ENCODE assay signal across 24 mouse cellular contexts in genomic region chr12:30256207-30256606, GRCm38 (mm10).
DNase-seq lines count a peak whose midpoint lies in the region; ATAC-seq and TF ChIP-seq lines count a peak whose summit lies in the region.
"Had no signal": no experiment of that assay in that cellular context is flagged by ENCODE, and none has a peak within 500 bp of the region (broad histone marks: within the 10 kb centered on the region; RNA-seq: fewer than 3 reads in every experiment).

No protein-coding gene starts in this region.

- no peak overlapping the region for H3K4me2 ChIP-seq in kidney, embryonic 14.5 days (replicated peaks; ENCODE audit: low read depth, low read length)
- no peak overlapping the region for H3K4me2 ChIP-seq in kidney, postnatal 0 days (ENCODE audit: low read length)
- H3K4me2 ChIP-seq: embryonic facial prominence, embryonic 13.5 days; embryonic facial prominence, embryonic 15.5 days; forebrain, embryonic 12.5 days had no signal

- 66% methylated on average over 3 of the region's 3 CpGs for WGBS in kidney, embryonic 14.5 days
- 54% methylated on average over 3 of the region's 3 CpGs for WGBS in kidney, postnatal 0 days
- 69% methylated on average over 3 of the region's 3 CpGs for WGBS in kidney, adult 2 months
- WGBS in limb, embryonic 10.5 days, result 84% methylated on average over 3 of the region's 3 CpGs

- no peaks in the 10 kb centered on the region for H3K27me3 ChIP-seq in kidney, embryonic 14.5 days (ENCODE audit: control insufficient read depth, insufficient read depth, low read length)
- H3K27me3 ChIP-seq in kidney, postnatal 0 days (ENCODE audit: insufficient read depth, low read length), result no peaks in the 10 kb centered on the region
- H3K27me3 ChIP-seq in kidney, adult 2 months (replicated peaks; ENCODE audit: control insufficient read depth, insufficient read depth, low read length), result no peaks in the 10 kb centered on the region
- no peaks in the 10 kb centered on the region for H3K27me3 ChIP-seq in limb, embryonic 10.5 days (ENCODE audit: low read depth, poor library complexity, severe bottlenecking)
- H3K27me3 ChIP-seq: embryonic facial prominence, embryonic 13.5 days; embryonic facial prominence, embryonic 15.5 days; forebrain, embryonic 12.5 days had no signal

- no peaks in the 10 kb centered on the region for H3K36me3 ChIP-seq in kidney, embryonic 14.5 days (ENCODE audit: control insufficient read depth, insufficient read depth, low read length)
- H3K36me3 ChIP-seq in kidney, postnatal 0 days (ENCODE audit: insufficient read depth, low read length), result no peaks in the 10 kb centered on the region
- no peaks in the 10 kb centered on the region for H3K36me3 ChIP-seq in kidney, adult 2 months (ENCODE audit: control insufficient read depth, insufficient read depth, low read length)
- no peaks in the 10 kb centered on the region for H3K36me3 ChIP-seq in limb, embryonic 10.5 days
- H3K36me3 ChIP-seq: embryonic facial prominence, embryonic 13.5 days; embryonic facial prominence, embryonic 15.5 days; forebrain, embryonic 10.5 days; forebrain, embryonic 12.5 days had no signal

- H3K4me3 ChIP-seq in kidney, embryonic 14.5 days (ENCODE audit: low read length), result no peak overlapping the region
- H3K4me3 ChIP-seq in kidney, postnatal 0 days (replicated peaks; ENCODE audit: low read depth, low read length), result no peak overlapping the region
- no peak overlapping the region for H3K4me3 ChIP-seq in kidney, adult 2 months (ENCODE audit: insufficient read depth, low read depth, low read length)
- no peak overlapping the region for H3K4me3 ChIP-seq in limb, embryonic 10.5 days
- H3K4me3 ChIP-seq: embryonic facial prominence, embryonic 13.5 days; embryonic facial prominence, embryonic 15.5 days; erythroblast, embryonic 14.5 days; forebrain, embryonic 10.5 days; forebrain, embryonic 12.5 days had no signal

- no peaks in the 10 kb centered on the region for H3K4me1 ChIP-seq in kidney, embryonic 14.5 days (ENCODE audit: control insufficient read depth, insufficient read depth, low read length)
- H3K4me1 ChIP-seq in kidney, postnatal 0 days (replicated peaks; ENCODE audit: insufficient read depth, low read length), result no peaks in the 10 kb centered on the region
- H3K4me1 ChIP-seq in kidney, adult 2 months (ENCODE audit: control insufficient read depth, insufficient read depth, low read length), result no peaks in the 10 kb centered on the region
- H3K4me1 ChIP-seq in limb, embryonic 10.5 days, result peaks cover 21% of the 10 kb centered on the region
- H3K4me1 ChIP-seq: embryonic facial prominence, embryonic 15.5 days had no signal

- H3K27ac ChIP-seq in kidney, embryonic 14.5 days (ENCODE audit: low read depth, low read length), result no peak overlapping the region
- no peak overlapping the region for H3K27ac ChIP-seq in kidney, postnatal 0 days
- H3K27ac ChIP-seq in kidney, adult 2 months (ENCODE audit: insufficient read depth, low read depth, low read length), result no peak overlapping the region
- no peak overlapping the region for H3K27ac ChIP-seq in limb, embryonic 10.5 days
- H3K27ac ChIP-seq: embryonic facial prominence, embryonic 13.5 days; embryonic facial prominence, embryonic 15.5 days; forebrain, embryonic 10.5 days; forebrain, embryonic 12.5 days had no signal

- H3K9ac ChIP-seq in kidney, embryonic 14.5 days (ENCODE audit: low read depth, low read length), result no peak overlapping the region
- no peak overlapping the region for H3K9ac ChIP-seq in kidney, postnatal 0 days (ENCODE audit: low read depth, low read length)
- H3K9ac ChIP-seq: embryonic facial prominence, embryonic 13.5 days; embryonic facial prominence, embryonic 15.5 days; forebrain, embryonic 12.5 days had no signal

- TF ChIP-seq CTCF in kidney, postnatal 0 days (IDR thresholded peaks at IDR 0.05; ENCODE audit: low read depth), result no peak
- TF ChIP-seq CTCF in kidney, adult 2 months (conservative IDR thresholded peaks at IDR 0.05; ENCODE audit: insufficient read depth, insufficient read length, low read depth, low read length), result no peak

- ATAC-seq in kidney, embryonic 14.5 days (ENCODE audit: low FRiP score, low TSS enrichment), result 0 out of 2 replicates have a peak, but pooled peaks have one; percentile 57
- ATAC-seq in kidney, postnatal 0 days (replicated peaks; ENCODE audit: low FRiP score, low read depth), result no peak
- ATAC-seq: forebrain, embryonic 14.5 days; forebrain, embryonic 16.5 days had no signal

- H3K9me3 ChIP-seq in kidney, embryonic 14.5 days (ENCODE audit: control insufficient read depth, low read length), result no peaks in the 10 kb centered on the region
- H3K9me3 ChIP-seq in kidney, postnatal 0 days (replicated peaks; ENCODE audit: low read length), result no peaks in the 10 kb centered on the region
- H3K9me3 ChIP-seq in limb, embryonic 10.5 days (replicated peaks), result no peaks in the 10 kb centered on the region
- H3K9me3 ChIP-seq: embryonic facial prominence, embryonic 13.5 days; embryonic facial prominence, embryonic 15.5 days; forebrain, embryonic 10.5 days; forebrain, embryonic 12.5 days had no signal

- no peak for DNase-seq in kidney, adult 11 months
- DNase-seq in kidney, postnatal 0 days (ENCODE audit: low spot score), result peak; percentile 38
- no peak for DNase-seq in kidney, adult 2 months
- peak; percentile 6 for DNase-seq in limb, embryonic 10.5 days (ENCODE audit: low spot score)
- peak; percentile 11 for DNase-seq in retina, embryonic 14.5 days (ENCODE audit: low spot score)
- no peak for DNase-seq in cerebellum, adult 9-10 months
- DNase-seq in lung, postnatal 10 days, result no peak
- DNase-seq: adrenal gland, adult 2 months; adrenal gland, postnatal 10 days; adrenal gland, postnatal 25 days; cerebellum, adult 11-12 months; cerebellum, adult 2 months; cerebellum, adult 9-11 months; cerebellum, postnatal 14 days; cerebellum, postnatal 36 days; embryo, embryonic 11 days had no signal

- TF ChIP-seq POLR2A in kidney, adult 2 months (IDR thresholded peaks at IDR 0.05; ENCODE audit: low read depth, low read length), result no peak

Comparison
In these comparisons a context has a peak if more than half of its experiments do, and no peak if none do; other contexts are left out.
1. DNase-seq: peak in kidney, postnatal 0 days (single experiment), limb, embryonic 10.5 days (single experiment) and retina, embryonic 14.5 days (single experiment); none in kidney, adult 11 months (single experiment), kidney, adult 2 months (single experiment), cerebellum, adult 9-10 months (single experiment) and lung, postnatal 10 days (single experiment).